Mouse (Mus musculus): ENCODE measurements around the gene Gsk3b. TPM values are rescaled to one million over a fixed set of nuclear protein-coding genes. Genes with fewer than 3 reads are reported as not detected.
A peak's percentile ranks its signal among the peaks of the same experiment; 100 is the strongest.
"Not testable (repeated sequence)": the region's sequence is repeated elsewhere in the genome, so short reads cannot be mapped to it uniquely, and the experiment has no call there.

Gsk3b gene
- total RNA-seq, 4 experiments from 2014 or later, result 142 to 170 (median 159) TPM

GRCm38 (mm10) chr16:38189952-38190351 lies 101.2 kb downstream of the Gsk3b start:
- no peak for DNase-seq (ENCODE audit: low spot score in 2 of 2)

- DNase-seq (ENCODE audit: low spot score in 2 of 2), result no peak
These were observed 101.7 kb downstream of the Gsk3b start for GRCm38 (mm10) chr16:38190531-38190930.

- no peak for DNase-seq (ENCODE audit: low spot score in 2 of 2)
These were observed 102.7 kb downstream of the Gsk3b start for GRCm38 (mm10) chr16:38191460-38191859.

- no peak for DNase-seq (ENCODE audit: low spot score in 2 of 2)
These were observed 103.8 kb downstream of the Gsk3b start for GRCm38 (mm10) chr16:38192640-38193039.

GRCm38 (mm10) chr16:38197299-38197698 lies 108.5 kb downstream of the Gsk3b start:
- DNase-seq (ENCODE audit: low spot score in 2 of 2), result peak; percentile 29 to 56

- DNase-seq (ENCODE audit: low spot score in 2 of 2), result no peak
These were observed 116.5 kb downstream of the Gsk3b start for GRCm38 (mm10) chr16:38205272-38205671.

- DNase-seq (ENCODE audit: low spot score in 2 of 2), result not testable (repeated sequence)
These were observed 133.7 kb downstream of the Gsk3b start for GRCm38 (mm10) chr16:38222491-38222890.

GRCm38 (mm10) chr16:38236936-38237585 lies 148.3 kb downstream of the Gsk3b start:
- no peak for DNase-seq (ENCODE audit: low spot score in 2 of 2)

GRCm38 (mm10) chr16:38239729-38240128 lies 150.9 kb downstream of the Gsk3b start:
- DNase-seq (ENCODE audit: low spot score in 2 of 2), result peak in 1 of 2 experiments; percentile 38

- no peak for DNase-seq (ENCODE audit: low spot score in 2 of 2)
These were observed 151.4 kb downstream of the Gsk3b start for GRCm38 (mm10) chr16:38240167-38240566.

GRCm38 (mm10) chr16:38244111-38244510 lies 155.3 kb downstream of the Gsk3b start:
- DNase-seq (ENCODE audit: low spot score in 2 of 2), result no peak

- no peak for DNase-seq (ENCODE audit: low spot score in 2 of 2)
These were observed 156.6 kb downstream of the Gsk3b start for GRCm38 (mm10) chr16:38245379-38245778.

- DNase-seq (ENCODE audit: low spot score in 2 of 2), result no peak
These were observed 157.2 kb downstream of the Gsk3b start for GRCm38 (mm10) chr16:38245849-38246585.

GRCm38 (mm10) chr16:38248331-38248961 lies 159.6 kb downstream of the Gsk3b start:
- DNase-seq (ENCODE audit: low spot score in 2 of 2), result no peak

GRCm38 (mm10) chr16:38250467-38250866 lies 161.7 kb downstream of the Gsk3b start:
- DNase-seq (ENCODE audit: low spot score in 2 of 2), result no peak

- no peak for DNase-seq (ENCODE audit: low spot score in 2 of 2)
These were observed 165.2 kb downstream of the Gsk3b start for GRCm38 (mm10) chr16:38254001-38254400.

- DNase-seq (ENCODE audit: low spot score in 2 of 2), result no peak
These were observed 166.3 kb downstream of the Gsk3b start for GRCm38 (mm10) chr16:38255107-38255506.

- no peak for DNase-seq (ENCODE audit: low spot score in 2 of 2)
These were observed 167.1 kb downstream of the Gsk3b start for GRCm38 (mm10) chr16:38255927-38256326.

- DNase-seq (ENCODE audit: low spot score in 2 of 2), result no peak
These were observed 182.8 kb downstream of the Gsk3b start for GRCm38 (mm10) chr16:38271601-38272000.

GRCm38 (mm10) chr16:38272483-38272882 lies 183.7 kb downstream of the Gsk3b start:
- no peak for DNase-seq (ENCODE audit: low spot score in 2 of 2)

GRCm38 (mm10) chr16:38274737-38275136 lies 185.9 kb downstream of the Gsk3b start:
- DNase-seq (ENCODE audit: low spot score in 2 of 2), result no peak

GRCm38 (mm10) chr16:38279794-38280193 lies 191.0 kb downstream of the Gsk3b start:
- no peak for DNase-seq (ENCODE audit: low spot score in 2 of 2)

Measured in layer of hippocampus, adult 8-10 months (tissue).